Comparison of ENCODE assay signal across 25 mouse cellular contexts in genomic region chr14:105684329-105684728, GRCm38 (mm10).
DNase-seq lines count a peak whose midpoint lies in the region; ATAC-seq and TF ChIP-seq lines count a peak whose summit lies in the region.
"Had no signal": no experiment of that assay in that cellular context is flagged by ENCODE, and none has a peak within 500 bp of the region (broad histone marks: within the 10 kb centered on the region; RNA-seq: fewer than 3 reads in every experiment).

No protein-coding gene starts in this region.

- no peak for TF ChIP-seq CTCF in lung, postnatal 0 days (IDR thresholded peaks at IDR 0.05)

- 56% methylated on average over 2 of the region's 2 CpGs for WGBS in lung, postnatal 0 days
- 67% methylated on average over 2 of the region's 2 CpGs for WGBS in intestine, embryonic 16.5 days
- 70% methylated on average over 2 of the region's 2 CpGs for WGBS in embryonic facial prominence, embryonic 10.5 days

- no peak overlapping the region for H3K27ac ChIP-seq in lung, postnatal 0 days (ENCODE audit: low read length)
- no peak overlapping the region for H3K27ac ChIP-seq in intestine, embryonic 16.5 days (ENCODE audit: low read length)
- H3K27ac ChIP-seq in embryonic facial prominence, embryonic 10.5 days (replicated peaks), result no peak overlapping the region
- H3K27ac ChIP-seq: forebrain, embryonic 10.5 days; hindbrain, embryonic 12.5 days; limb, embryonic 12.5 days; neural tube, embryonic 15.5 days had no signal

- H3K36me3 ChIP-seq in lung, postnatal 0 days (ENCODE audit: insufficient read depth, low read length), result no peaks in the 10 kb centered on the region
- H3K36me3 ChIP-seq in intestine, embryonic 16.5 days (ENCODE audit: control insufficient read depth, insufficient read depth, low read length), result no peaks in the 10 kb centered on the region
- H3K36me3 ChIP-seq in embryonic facial prominence, embryonic 10.5 days (replicated peaks), result no peaks in the 10 kb centered on the region
- H3K36me3 ChIP-seq: forebrain, embryonic 10.5 days; heart, embryonic 12.5 days; hindbrain, embryonic 12.5 days; limb, embryonic 12.5 days; neural tube, embryonic 15.5 days had no signal

- no peaks in the 10 kb centered on the region for H3K9me3 ChIP-seq in lung, postnatal 0 days (ENCODE audit: low read length)
- no peaks in the 10 kb centered on the region for H3K9me3 ChIP-seq in intestine, embryonic 16.5 days (ENCODE audit: control insufficient read depth, low read length)
- no peaks in the 10 kb centered on the region for H3K9me3 ChIP-seq in embryonic facial prominence, embryonic 10.5 days
- H3K9me3 ChIP-seq: forebrain, embryonic 10.5 days; heart, embryonic 12.5 days; hindbrain, embryonic 12.5 days; limb, embryonic 12.5 days; neural tube, embryonic 15.5 days had no signal

- peak; percentile 43 for DNase-seq in lung, postnatal 0 days (ENCODE audit: low spot score)
- DNase-seq in lung, postnatal 25 days (ENCODE audit: low spot score), result no peak
- DNase-seq in NIH3T3 (ENCODE audit: low read depth), result peak; percentile 76
- no peak for DNase-seq in right cerebral cortex, postnatal 25 days
- no peak for DNase-seq in embryonic facial prominence, embryonic 10.5 days (ENCODE audit: low spot score)
- no peak for DNase-seq in urinary bladder, postnatal 10 days (ENCODE audit: low spot score)
- DNase-seq: adrenal gland, postnatal 10 days; cerebellum, adult 8-10 months; gastrocnemius, postnatal 14 days; heart, postnatal 10 days; kidney, adult 8-10 months; kidney, postnatal 14 days; layer of hippocampus, postnatal 36 days; liver, postnatal 0 days; right cerebral cortex, adult 18-20 months had no signal

- no peak overlapping the region for H3K4me3 ChIP-seq in lung, postnatal 0 days (ENCODE audit: low read depth, low read length)
- H3K4me3 ChIP-seq in intestine, embryonic 16.5 days (ENCODE audit: low read length), result no peak overlapping the region
- H3K4me3 ChIP-seq in embryonic facial prominence, embryonic 10.5 days, result no peak overlapping the region
- H3K4me3 ChIP-seq: forebrain, embryonic 10.5 days; heart, embryonic 12.5 days; hindbrain, embryonic 12.5 days; limb, embryonic 12.5 days; neural tube, embryonic 15.5 days had no signal

- ATAC-seq in lung, postnatal 0 days, result no peak
- ATAC-seq in intestine, embryonic 16.5 days, result peak; percentile 64
- ATAC-seq in cerebellum, adult (ENCODE audit: insufficient number of reproducible peaks, low FRiP score, low TSS enrichment), result no peak
- ATAC-seq: forebrain, embryonic 16.5 days; liver, postnatal 0 days had no signal

- H3K27me3 ChIP-seq in lung, postnatal 0 days (replicated peaks; ENCODE audit: insufficient read depth, low read length), result no peaks in the 10 kb centered on the region
- no peaks in the 10 kb centered on the region for H3K27me3 ChIP-seq in intestine, embryonic 16.5 days (replicated peaks; ENCODE audit: control insufficient read depth, insufficient read depth, low read length)
- no peaks in the 10 kb centered on the region for H3K27me3 ChIP-seq in embryonic facial prominence, embryonic 10.5 days (replicated peaks; ENCODE audit: low read depth, poor library complexity, severe bottlenecking)
- H3K27me3 ChIP-seq: heart, embryonic 12.5 days; hindbrain, embryonic 12.5 days; limb, embryonic 12.5 days; neural tube, embryonic 15.5 days had no signal

- H3K4me1 ChIP-seq in lung, postnatal 0 days (ENCODE audit: insufficient read depth, low read depth, low read length), result no peaks in the 10 kb centered on the region
- no peaks in the 10 kb centered on the region; the same call in 1 of the 2 replicates for H3K4me1 ChIP-seq in intestine, embryonic 16.5 days (ENCODE audit: control insufficient read depth, insufficient read depth, low read length)
- peaks cover 8% of the 10 kb centered on the region for H3K4me1 ChIP-seq in embryonic facial prominence, embryonic 10.5 days
- H3K4me1 ChIP-seq: heart, embryonic 12.5 days; hindbrain, embryonic 12.5 days; neural tube, embryonic 15.5 days had no signal

- no peak overlapping the region for H3K4me2 ChIP-seq in lung, postnatal 0 days (replicated peaks; ENCODE audit: low read depth, low read length)
- H3K4me2 ChIP-seq in intestine, embryonic 16.5 days (ENCODE audit: low read depth, low read length), result no peak overlapping the region
- H3K4me2 ChIP-seq: hindbrain, embryonic 12.5 days; liver, embryonic 11.5 days; midbrain, embryonic 11.5 days; neural tube, embryonic 15.5 days had no signal

- no peak overlapping the region for H3K9ac ChIP-seq in lung, postnatal 0 days (replicated peaks; ENCODE audit: low read depth)
- H3K9ac ChIP-seq in intestine, embryonic 16.5 days (ENCODE audit: low read depth, low read length), result no peak overlapping the region
- H3K9ac ChIP-seq: heart, embryonic 12.5 days; hindbrain, embryonic 12.5 days; limb, embryonic 12.5 days; liver, postnatal 0 days; neural tube, embryonic 15.5 days had no signal

- no peak for TF ChIP-seq EP300 in lung, postnatal 0 days (IDR thresholded peaks at IDR 0.05)

Comparison
In these comparisons a context has a peak if more than half of its experiments do, and no peak if none do; other contexts are left out.
1. DNase-seq: peak in lung, postnatal 0 days (single experiment) and NIH3T3 (single experiment); none in lung, postnatal 25 days (single experiment), right cerebral cortex, postnatal 25 days (single experiment), embryonic facial prominence, embryonic 10.5 days (single experiment) and urinary bladder, postnatal 10 days (single experiment).